Comparison of ENCODE assay signal across 20 mouse cellular contexts in the genomic region with DNA sequence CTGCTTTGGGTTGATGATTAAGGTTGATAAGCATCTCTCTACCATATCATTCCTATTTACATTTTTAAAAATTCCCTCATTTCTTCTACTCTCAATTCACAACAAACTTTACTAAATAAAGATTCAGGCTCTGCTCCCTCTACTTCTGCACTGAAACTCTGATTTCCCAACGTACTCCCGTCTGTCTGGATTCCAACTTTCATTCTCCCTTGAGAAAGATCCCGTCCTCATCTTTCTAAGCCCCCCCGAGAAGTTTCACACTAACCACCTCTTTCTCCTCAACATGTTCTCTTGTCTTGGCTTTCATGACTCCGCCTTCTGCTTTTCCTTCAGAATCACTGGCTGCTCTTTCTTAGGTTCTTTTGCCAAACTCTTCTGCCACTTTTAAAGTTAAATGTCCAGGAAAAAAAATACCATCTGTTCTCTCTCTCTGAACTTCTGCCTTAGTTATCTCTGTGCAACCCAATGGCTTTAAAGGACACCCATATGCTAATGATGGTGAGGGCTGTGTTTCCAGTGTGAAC.
DNase-seq lines count a peak whose midpoint lies in the region; ATAC-seq lines count a peak whose summit lies in the region.
"Had no signal": no experiment of that assay in that cellular context is flagged by ENCODE, and none has a peak within 500 bp of the region (broad histone marks: within the 10 kb centered on the region; RNA-seq: fewer than 3 reads in every experiment).

No protein-coding gene starts in this region.

- no peaks in the 10 kb centered on the region for H3K9me3 ChIP-seq in liver, embryonic 13.5 days (replicated peaks)
- H3K9me3 ChIP-seq: embryonic facial prominence, embryonic 10.5 days; embryonic facial prominence, embryonic 12.5 days; forebrain, embryonic 13.5 days; forebrain, embryonic 15.5 days had no signal

- no peaks in the 10 kb centered on the region for H3K36me3 ChIP-seq in liver, embryonic 13.5 days
- H3K36me3 ChIP-seq: embryonic facial prominence, embryonic 10.5 days; embryonic facial prominence, embryonic 12.5 days; forebrain, embryonic 15.5 days had no signal

- H3K4me1 ChIP-seq in liver, embryonic 13.5 days (replicated peaks) = peaks cover 59% of the 10 kb centered on the region

- H3K4me2 ChIP-seq in liver, embryonic 13.5 days = no peak overlapping the region
- H3K4me2 ChIP-seq: embryonic facial prominence, embryonic 12.5 days; forebrain, embryonic 13.5 days; forebrain, embryonic 15.5 days had no signal

- peak overlapping the region; percentile 30; the same call in 1 of the 2 replicates for H3K27ac ChIP-seq in liver, embryonic 13.5 days
- H3K27ac ChIP-seq: embryonic facial prominence, embryonic 10.5 days; embryonic facial prominence, embryonic 12.5 days; forebrain, embryonic 13.5 days; forebrain, embryonic 15.5 days had no signal

- no peak for DNase-seq in frontal cortex, postnatal 25 days (ENCODE audit: low spot score in 2 of 2)
- peak; percentile 91 for DNase-seq in heart, adult 11 months
- DNase-seq in heart, adult 9 months (ENCODE audit: low spot score in 2 of 2) = no peak
- no peak for DNase-seq in liver, embryonic 13.5 days
- DNase-seq in liver = no peak
- peak; percentile 72 for DNase-seq in brain, adult 2 months (ENCODE audit: low read depth, low spot score)
- DNase-seq in cerebellum, postnatal 14 days = no peak
- DNase-seq: adrenal gland, adult 8-10 months; adrenal gland, postnatal 14 days; adrenal gland, postnatal 36 days; cerebellum, adult 11 months; cerebellum, adult 18-20 months; cerebellum, adult 8-10 months; cerebellum, adult 9-11 months; cerebellum, postnatal 25 days had no signal

- peak; percentile 74 for ATAC-seq in frontal cortex, adult (ENCODE audit: low TSS enrichment)
- ATAC-seq in liver, embryonic 13.5 days (ENCODE audit: low read depth) = no peak
- ATAC-seq: forebrain, embryonic 13.5 days; forebrain, embryonic 15.5 days had no signal

- H3K27me3 ChIP-seq in liver, embryonic 13.5 days = no peaks in the 10 kb centered on the region
- H3K27me3 ChIP-seq: embryonic facial prominence, embryonic 12.5 days; forebrain, embryonic 13.5 days; forebrain, embryonic 15.5 days had no signal

- no peak overlapping the region for H3K4me3 ChIP-seq in liver, embryonic 13.5 days (replicated peaks)
- H3K4me3 ChIP-seq: embryonic facial prominence, embryonic 10.5 days; embryonic facial prominence, embryonic 12.5 days; forebrain, embryonic 13.5 days; forebrain, embryonic 15.5 days had no signal

- H3K9ac ChIP-seq in liver, embryonic 13.5 days = no peak overlapping the region
- H3K9ac ChIP-seq: embryonic facial prominence, embryonic 12.5 days; forebrain, embryonic 13.5 days; forebrain, embryonic 15.5 days had no signal

- 78% methylated on average over 5 of the region's 5 CpGs for WGBS in liver, embryonic 13.5 days (ENCODE audit: insufficient replicate concordance)

Comparison
In these comparisons a context has a peak if more than half of its experiments do, and no peak if none do; other contexts are left out.
1. DNase-seq: peak in heart, adult 11 months (single experiment) and brain, adult 2 months (single experiment); none in frontal cortex, postnatal 25 days (0 of 2), heart, adult 9 months (0 of 2), liver, embryonic 13.5 days (single experiment), liver (single experiment) and cerebellum, postnatal 14 days (0 of 2).